Mouse (Mus musculus): ENCODE measurements around the gene Tmem135. TPM values are rescaled to one million over a fixed set of nuclear protein-coding genes. Genes with fewer than 3 reads are reported as not detected.
A peak's percentile ranks its signal among the peaks of the same experiment; 100 is the strongest.
"Not testable (repeated sequence)": the region's sequence is repeated elsewhere in the genome, so short reads cannot be mapped to it uniquely, and the experiment has no call there.

Tmem135 gene
- polyA plus RNA-seq, 1 experiment from 2014 or later = 21.7 TPM

- DNase-seq (ENCODE audit: low spot score) (no peak), ATAC-seq (no peak)
- no peak overlapping the region for H3K9ac ChIP-seq (replicated peaks; ENCODE audit: low read depth)
- no peak overlapping the region for H3K4me2 ChIP-seq (replicated peaks; ENCODE audit: low read depth, low read length)
- H3K27me3 ChIP-seq (replicated peaks; ENCODE audit: insufficient read depth, low read length) = no peaks in the 10 kb centered on the region
- no peaks in the 10 kb centered on the region for H3K36me3 ChIP-seq (ENCODE audit: insufficient read depth, low read length)
- WGBS = 59% methylated on average over 1 of the region's 1 CpGs
- H3K4me1 ChIP-seq (ENCODE audit: insufficient read depth, low read depth, low read length) = no peaks in the 10 kb centered on the region
- H3K27ac ChIP-seq (ENCODE audit: low read length) = no peak overlapping the region
- no peaks in the 10 kb centered on the region for H3K9me3 ChIP-seq (ENCODE audit: low read length)
- TF ChIP-seq EP300 (IDR thresholded peaks at IDR 0.05) = no peak
- no peak for TF ChIP-seq CTCF (IDR thresholded peaks at IDR 0.05)
- no peak overlapping the region for H3K4me3 ChIP-seq (ENCODE audit: low read depth, low read length)
These were observed 107.1 kb downstream of the Tmem135 start for GRCm38 (mm10) chr7:89296941-89297340.

- WGBS = 86% methylated on average over 7 of the region's 7 CpGs
- TF ChIP-seq EP300 (IDR thresholded peaks at IDR 0.05) (no peak), CTCF (IDR thresholded peaks at IDR 0.05) (no peak)
- no peak for ATAC-seq
These were observed 121.4 kb downstream of the Tmem135 start for GRCm38 (mm10) chr7:89282664-89283063.

GRCm38 (mm10) chr7:89270438-89270837 is 133.6 kb downstream of the Tmem135 start:
- H3K9me3 ChIP-seq (ENCODE audit: low read length); H3K27ac ChIP-seq (ENCODE audit: low read length); H3K4me3 ChIP-seq (ENCODE audit: low read depth, low read length); H3K4me1 ChIP-seq (ENCODE audit: insufficient read depth, low read depth, low read length); H3K4me2 ChIP-seq (replicated peaks; ENCODE audit: low read depth, low read length); H3K36me3 ChIP-seq (ENCODE audit: insufficient read depth, low read length); DNase-seq (ENCODE audit: low spot score); H3K27me3 ChIP-seq (replicated peaks; ENCODE audit: insufficient read depth, low read length); H3K9ac ChIP-seq (replicated peaks; ENCODE audit: low read depth): not testable (repeated sequence)
- ATAC-seq = peak; percentile 57
- 0 out of 2 replicates have a peak, but pooled peaks have one; percentile 13 for TF ChIP-seq EP300 (IDR thresholded peaks at IDR 0.05)

More at GRCm38 (mm10) chr7:89282664-89283063, 121.4 kb downstream of the Tmem135 start:
- Histone ChIP-seq H3K27ac (ENCODE audit: low read length) (no peak overlapping the region), H3K4me3 (ENCODE audit: low read depth, low read length) (no peak overlapping the region), H3K36me3 (ENCODE audit: insufficient read depth, low read length) (no peaks in the 10 kb centered on the region), H3K27me3 (replicated peaks; ENCODE audit: insufficient read depth, low read length) (no peaks in the 10 kb centered on the region), H3K9me3 (ENCODE audit: low read length) (no peaks in the 10 kb centered on the region), H3K9ac (replicated peaks; ENCODE audit: low read depth) (no peak overlapping the region), H3K4me1 (ENCODE audit: insufficient read depth, low read depth, low read length) (no peaks in the 10 kb centered on the region), H3K4me2 (replicated peaks; ENCODE audit: low read depth, low read length) (no peak overlapping the region)
- no peak for DNase-seq (ENCODE audit: low spot score)

- no peaks in the 10 kb centered on the region for H3K27me3 ChIP-seq (replicated peaks; ENCODE audit: insufficient read depth, low read length)
- H3K4me3 ChIP-seq (ENCODE audit: low read depth, low read length) = no peak overlapping the region
- H3K36me3 ChIP-seq (ENCODE audit: insufficient read depth, low read length) = no peaks in the 10 kb centered on the region
- no peak overlapping the region for H3K9ac ChIP-seq (replicated peaks; ENCODE audit: low read depth)
- H3K4me2 ChIP-seq (replicated peaks; ENCODE audit: low read depth, low read length) = no peak overlapping the region
- H3K4me1 ChIP-seq (ENCODE audit: insufficient read depth, low read depth, low read length) = no peaks in the 10 kb centered on the region; the same call in 1 of the 2 replicates
- H3K9me3 ChIP-seq (ENCODE audit: low read length) = no peaks in the 10 kb centered on the region
- no peak for ATAC-seq
- DNase-seq (ENCODE audit: low spot score) = no peak
- H3K27ac ChIP-seq (ENCODE audit: low read length) = no peak overlapping the region
- TF ChIP-seq EP300 (IDR thresholded peaks at IDR 0.05) (no peak), CTCF (IDR thresholded peaks at IDR 0.05) (no peak)
- 93% methylated on average over 6 of the region's 6 CpGs for WGBS
These were observed 134.2 kb downstream of the Tmem135 start for GRCm38 (mm10) chr7:89269826-89270225.

GRCm38 (mm10) chr7:89267542-89267941 is 136.5 kb downstream of the Tmem135 start:
- ATAC-seq (peak; percentile 57), DNase-seq (ENCODE audit: low spot score) (peak; percentile 75)
- Histone ChIP-seq H3K27me3 (replicated peaks; ENCODE audit: insufficient read depth, low read length) (no peaks in the 10 kb centered on the region), H3K4me1 (ENCODE audit: insufficient read depth, low read depth, low read length) (no peaks in the 10 kb centered on the region; the same call in 1 of the 2 replicates), H3K9me3 (ENCODE audit: low read length) (no peaks in the 10 kb centered on the region), H3K36me3 (ENCODE audit: insufficient read depth, low read length) (no peaks in the 10 kb centered on the region), H3K27ac (ENCODE audit: low read length) (no peak overlapping the region), H3K4me2 (replicated peaks; ENCODE audit: low read depth, low read length) (no peak overlapping the region), H3K9ac (replicated peaks; ENCODE audit: low read depth) (no peak overlapping the region), H3K4me3 (ENCODE audit: low read depth, low read length) (no peak overlapping the region)
- WGBS = 35% methylated on average over 1 of the region's 1 CpGs
- TF ChIP-seq EP300 (IDR thresholded peaks at IDR 0.05) = peak; percentile 29; the same call in 1 of the 2 replicates
- no peak for TF ChIP-seq CTCF (IDR thresholded peaks at IDR 0.05)

- H3K4me3 ChIP-seq (ENCODE audit: low read depth, low read length) = no peak overlapping the region
- no peak for ATAC-seq
- 77% methylated on average over 7 of the region's 7 CpGs for WGBS
- H3K4me2 ChIP-seq (replicated peaks; ENCODE audit: low read depth, low read length) = no peak overlapping the region
- no peaks in the 10 kb centered on the region for H3K9me3 ChIP-seq (ENCODE audit: low read length)
- H3K36me3 ChIP-seq (ENCODE audit: insufficient read depth, low read length) = no peaks in the 10 kb centered on the region
- H3K4me1 ChIP-seq (ENCODE audit: insufficient read depth, low read depth, low read length) = no peaks in the 10 kb centered on the region; the same call in 1 of the 2 replicates
- TF ChIP-seq EP300 (IDR thresholded peaks at IDR 0.05) = no peak
- H3K27ac ChIP-seq (ENCODE audit: low read length) = no peak overlapping the region
- DNase-seq (ENCODE audit: low spot score) = no peak
- H3K27me3 ChIP-seq (replicated peaks; ENCODE audit: insufficient read depth, low read length) = no peaks in the 10 kb centered on the region
- no peak overlapping the region for H3K9ac ChIP-seq (replicated peaks; ENCODE audit: low read depth)
These were observed 137.8 kb downstream of the Tmem135 start for GRCm38 (mm10) chr7:89266017-89266760.
